Mouse (Mus musculus) thymus, adult 2 months (tissue): ENCODE results near the gene Dnm3. TPM values are rescaled to one million over a fixed set of nuclear protein-coding genes. Genes with fewer than 3 reads are reported as not detected.

Source experiments
- DNase-seq: peaks from one replicate; pipeline ENCODE4 v3.0.0; 2021
- H3K27ac ChIP-seq: fragments of 200-500 bp; 2 replicates; pipeline ENCODE4 v1.5.1; 2012; ENCODE audit warnings: low read length, control low read depth; ENCODE audit not compliant: control insufficient read depth, insufficient read depth
- H3K27me3 ChIP-seq: fragments of 200-500 bp; 2 replicates; pipeline ENCODE4 v1.6.1; 2012; ENCODE audit warnings: mild to moderate bottlenecking, low read length, moderate library complexity, mixed read lengths; ENCODE audit not compliant: control insufficient read depth, insufficient read depth
- H3K36me3 ChIP-seq: fragments of 200-500 bp; 2 replicates; pipeline ENCODE4 v1.6.1; 2012; ENCODE audit warnings: mild to moderate bottlenecking, low read length, moderate library complexity; ENCODE audit not compliant: control insufficient read depth, insufficient read depth
- H3K4me1 ChIP-seq: fragments of 200-500 bp; replicated peaks from 2 replicates; pipeline ENCODE4 v1.6.1; 2012; ENCODE audit warnings: low read length; ENCODE audit not compliant: control insufficient read depth, insufficient read depth
- H3K4me3 ChIP-seq: fragments of 200-500 bp; 2 replicates; pipeline ENCODE4 v1.5.1; 2012; ENCODE audit warnings: mild to moderate bottlenecking, low read length, control low read depth, moderate library complexity; ENCODE audit not compliant: control insufficient read depth, insufficient read depth
- CTCF ChIP-seq: fragments of 200-500 bp; IDR thresholded peaks from 2 replicates; pipeline ENCODE4 v1.5.1; 2012; ENCODE audit warnings: mild to moderate bottlenecking, control low read depth, low read length, moderate library complexity, borderline replicate concordance; ENCODE audit not compliant: control insufficient read depth, poor library complexity, insufficient read depth; ENCODE audit errors: extremely low read depth
- POLR2A ChIP-seq: fragments of 200-500 bp; IDR thresholded peaks from 2 replicates; pipeline ENCODE4 v1.6.1; 2012; ENCODE audit warnings: mild to moderate bottlenecking, low read length, control low read depth, moderate library complexity; ENCODE audit not compliant: control insufficient read depth, poor library complexity, insufficient read depth; ENCODE audit errors: extremely low read depth
- WGBS: fragments of 180-500 bp; shearing (Covaris S2); methylation state at CpG from one replicate; pipeline ENCODE4 v1.1.7; 2018; 5-methylcytosine and 5-hydroxymethylcytosine counted together
- polyA plus RNA-seq: library from polyadenylated mRNA; depleted of rRNA; stranded (reverse); fragments of >200 nt; gene quantifications from 2 replicates; pipeline ENCODE4 v1.2.3, GENCODE M21; 2012

The Dnm3 gene
- polyA plus RNA-seq, 1 experiment, result 1.1 TPM

GRCm38 (mm10) chr1:162243651-162243990, 234.2 kb downstream of the Dnm3 start:
- no peak for TF ChIP-seq CTCF
- TF ChIP-seq POLR2A, result no peak
- H3K36me3 ChIP-seq, result no peaks in the 10 kb centered on the region
- no peak overlapping the region for H3K4me3 ChIP-seq
- no peak for DNase-seq
- H3K27ac ChIP-seq, result no peak overlapping the region
- 91% methylated on average over 2 of the region's 2 CpGs for WGBS
- no peaks in the 10 kb centered on the region for H3K4me1 ChIP-seq
- H3K27me3 ChIP-seq, result no peaks in the 10 kb centered on the region

GRCm38 (mm10) chr1:162242980-162243650, 234.7 kb downstream of the Dnm3 start:
- Histone ChIP-seq H3K4me1 (no peaks in the 10 kb centered on the region), H3K4me3 (no peak overlapping the region), H3K27me3 (no peaks in the 10 kb centered on the region), H3K36me3 (no peaks in the 10 kb centered on the region), H3K27ac (no peak overlapping the region)
- DNase-seq, result no peak
- TF ChIP-seq POLR2A (no peak), CTCF (no peak)
- WGBS, result 90% methylated on average over 7 of the region's 7 CpGs

GRCm38 (mm10) chr1:162240720-162241119, 237.1 kb downstream of the Dnm3 start:
- TF ChIP-seq POLR2A (no peak), CTCF (no peak)
- no peak for DNase-seq
- no peaks in the 10 kb centered on the region for H3K36me3 ChIP-seq
- 70% methylated on average over 4 of the region's 4 CpGs for WGBS
- H3K27ac ChIP-seq, result no peak overlapping the region
- no peak overlapping the region for H3K4me3 ChIP-seq
- no peaks in the 10 kb centered on the region for H3K27me3 ChIP-seq
- H3K4me1 ChIP-seq, result no peaks in the 10 kb centered on the region

DNA sequence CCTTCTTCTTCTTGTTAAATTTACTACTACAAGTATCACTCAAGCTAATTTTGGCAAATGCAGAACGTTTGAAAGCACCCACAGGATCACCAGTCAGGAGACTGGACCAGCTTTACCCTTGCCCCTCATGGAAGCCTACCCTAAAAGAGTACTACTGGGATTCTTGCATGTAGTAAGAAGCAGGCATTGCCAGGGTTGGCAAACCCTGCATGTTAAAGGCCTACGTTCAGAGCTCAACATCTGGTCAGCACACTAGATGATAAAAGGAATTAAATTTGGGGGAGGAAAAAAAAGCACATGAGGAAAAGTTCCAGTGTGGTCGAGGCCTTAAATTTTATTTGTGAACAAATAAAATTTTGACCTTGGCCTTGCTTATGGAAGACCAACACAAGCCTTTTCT, 239.2 kb downstream of the Dnm3 start:
- Histone ChIP-seq H3K4me3 (no peak overlapping the region), H3K4me1 (no peaks in the 10 kb centered on the region), H3K27me3 (no peaks in the 10 kb centered on the region), H3K36me3 (no peaks in the 10 kb centered on the region), H3K27ac (no peak overlapping the region)
- WGBS, result 66% methylated on average over 3 of the region's 3 CpGs
- no peak for DNase-seq
- TF ChIP-seq CTCF, result no peak
- no peak for TF ChIP-seq POLR2A

DNA sequence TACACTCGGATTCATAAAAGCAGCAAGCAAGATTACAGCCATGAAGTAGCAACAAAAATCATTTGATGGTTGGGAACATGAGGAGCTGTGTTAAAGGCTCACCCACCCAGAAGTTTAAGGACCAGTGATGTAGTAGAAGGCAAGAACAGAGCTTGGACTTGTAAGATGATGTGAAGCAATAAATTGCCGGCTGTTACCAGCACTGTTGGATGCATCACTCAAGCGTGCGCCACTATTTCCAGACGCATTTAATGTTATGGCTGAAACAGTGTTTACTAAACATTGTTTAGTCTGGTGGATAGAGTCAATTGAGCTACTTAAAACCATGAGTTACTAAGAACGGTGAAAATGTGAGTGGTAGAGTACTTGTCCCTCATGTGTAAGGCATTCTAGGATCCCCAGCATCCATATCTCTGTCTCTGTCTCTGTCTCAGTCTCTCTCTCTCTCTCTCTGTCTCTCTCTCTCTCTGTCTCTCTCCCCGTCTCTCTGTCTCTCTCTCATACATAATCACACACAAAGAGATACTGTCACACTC, 241.1 kb downstream of the Dnm3 start:
- H3K4me1 ChIP-seq, result no peaks in the 10 kb centered on the region
- TF ChIP-seq POLR2A (no peak), CTCF (no peak)
- no peak for DNase-seq
- 97% methylated on average over 7 of the region's 7 CpGs for WGBS
- H3K27ac ChIP-seq, result no peak overlapping the region
- H3K27me3 ChIP-seq, result no peaks in the 10 kb centered on the region
- no peak overlapping the region for H3K4me3 ChIP-seq
- no peaks in the 10 kb centered on the region for H3K36me3 ChIP-seq

DNA sequence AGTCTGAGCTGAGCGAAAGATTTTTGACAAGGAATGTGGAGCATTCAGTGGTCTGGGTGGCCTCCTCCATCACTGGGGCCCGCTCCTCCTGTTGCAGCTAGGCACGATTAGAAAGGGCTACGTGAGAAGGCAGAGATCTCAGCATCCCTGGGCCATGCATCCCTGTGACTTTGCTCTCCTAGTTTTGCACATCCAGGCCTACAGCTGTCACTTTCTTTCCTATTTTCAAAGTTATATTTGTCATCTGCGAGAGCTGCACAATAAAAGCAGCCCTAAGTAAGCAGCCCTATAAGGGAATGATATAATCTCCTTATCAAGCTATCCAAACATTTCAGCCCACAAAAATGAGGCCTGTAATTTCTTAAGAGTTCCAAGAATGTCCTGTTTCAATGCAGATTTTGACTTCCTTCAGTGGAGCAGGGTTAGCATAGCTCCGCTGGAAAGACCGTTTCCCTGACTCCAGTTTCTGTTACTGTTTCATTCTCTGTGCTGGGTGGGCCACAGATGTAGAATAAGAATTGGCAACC, 252.2 kb downstream of the Dnm3 start:
- TF ChIP-seq POLR2A, result no peak
- TF ChIP-seq CTCF, result no peak
- Histone ChIP-seq H3K27me3 (no peaks in the 10 kb centered on the region), H3K27ac (no peak overlapping the region), H3K4me3 (no peak overlapping the region), H3K36me3 (no peaks in the 10 kb centered on the region), H3K4me1 (no peaks in the 10 kb centered on the region; the same call in 1 of the 2 replicates)
- DNase-seq, result no peak
- WGBS, result 97% methylated on average over 7 of the region's 7 CpGs
